Mouse (Mus musculus) spleen, adult 18-20 months (tissue): ENCODE measurements around the gene Myt1l.

ENCODE experiments used
- DNase-seq, 2 experiments: peaks; one replicate each; pipeline ENCODE4 v3.0.0; 2022; ENCODE audit warnings: mixed read lengths in 2 of 2

Myt1l gene

DNA sequence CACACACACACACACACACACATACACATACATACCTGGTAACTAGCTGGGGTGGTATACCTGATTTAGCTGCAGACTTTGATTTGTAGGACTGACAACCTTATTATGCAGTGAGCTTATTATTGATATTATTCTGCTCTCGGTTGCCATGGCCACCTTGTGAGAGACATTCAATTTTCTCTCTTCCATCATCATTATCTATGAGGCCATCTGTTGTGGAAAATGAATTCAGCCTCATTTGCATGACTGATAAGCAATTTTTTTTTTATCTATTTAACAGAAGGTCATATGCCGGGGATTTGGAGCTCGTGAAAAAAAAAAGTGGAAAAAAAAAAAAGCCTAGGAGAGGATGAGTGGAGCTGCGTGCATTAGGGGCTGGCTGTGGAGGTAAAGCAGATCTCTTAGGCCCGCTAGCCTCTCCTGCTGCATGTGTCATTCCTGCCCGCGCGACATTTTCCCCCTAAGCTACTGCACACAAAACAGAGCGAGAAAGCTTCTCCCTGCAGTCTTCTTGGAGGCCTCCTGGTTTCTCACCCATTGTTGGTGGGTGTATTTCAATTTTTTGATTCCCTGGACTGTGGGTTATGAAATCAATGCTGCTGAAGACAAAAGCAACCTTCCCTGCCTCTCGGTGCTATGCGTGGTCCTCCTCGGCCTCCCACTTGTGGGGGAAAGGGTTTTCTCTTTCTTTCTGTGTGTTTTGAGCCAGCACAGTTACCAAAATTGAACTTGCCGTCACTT is at the start of gene Myt1l:
Myt1l (plus strand) TSS at position 354 of the 741 bp plus-strand sequence.
- DNase-seq = no peak

DNA sequence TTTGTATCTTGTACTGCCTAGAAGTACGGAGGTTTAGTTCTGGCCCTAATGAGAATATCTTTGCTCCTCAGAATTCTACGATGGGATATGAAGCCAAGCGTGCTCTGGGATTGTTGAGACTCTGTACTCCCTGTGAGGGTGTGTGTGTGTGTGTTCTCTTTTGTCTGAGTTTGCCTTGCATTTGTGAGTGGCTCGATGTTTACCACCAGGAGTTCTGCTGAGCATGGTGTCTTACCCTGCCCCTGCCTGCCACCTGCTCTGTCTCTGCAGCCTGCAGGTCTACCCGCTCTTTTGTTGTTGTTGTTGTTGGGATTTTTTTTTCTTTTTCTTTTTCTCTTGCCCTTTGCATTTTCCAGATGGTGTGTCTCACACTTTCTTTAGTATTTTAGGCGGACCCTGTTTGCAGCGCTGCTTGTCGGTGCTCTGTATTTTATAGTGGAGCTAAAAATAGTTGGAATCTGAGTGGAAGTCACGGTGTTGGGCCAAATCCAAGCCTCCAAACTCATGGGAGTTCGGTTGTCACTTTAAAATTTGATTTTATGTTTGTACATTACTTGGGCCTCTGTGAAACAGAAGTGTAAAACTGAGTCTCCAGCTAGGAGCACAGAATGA is 41.7 kb upstream of the Myt1l start:
- DNase-seq = no peak

GRCm38 (mm10) chr12:29526236-29526644 is 1.9 kb upstream of the Myt1l start:
- no peak for DNase-seq

DNA sequence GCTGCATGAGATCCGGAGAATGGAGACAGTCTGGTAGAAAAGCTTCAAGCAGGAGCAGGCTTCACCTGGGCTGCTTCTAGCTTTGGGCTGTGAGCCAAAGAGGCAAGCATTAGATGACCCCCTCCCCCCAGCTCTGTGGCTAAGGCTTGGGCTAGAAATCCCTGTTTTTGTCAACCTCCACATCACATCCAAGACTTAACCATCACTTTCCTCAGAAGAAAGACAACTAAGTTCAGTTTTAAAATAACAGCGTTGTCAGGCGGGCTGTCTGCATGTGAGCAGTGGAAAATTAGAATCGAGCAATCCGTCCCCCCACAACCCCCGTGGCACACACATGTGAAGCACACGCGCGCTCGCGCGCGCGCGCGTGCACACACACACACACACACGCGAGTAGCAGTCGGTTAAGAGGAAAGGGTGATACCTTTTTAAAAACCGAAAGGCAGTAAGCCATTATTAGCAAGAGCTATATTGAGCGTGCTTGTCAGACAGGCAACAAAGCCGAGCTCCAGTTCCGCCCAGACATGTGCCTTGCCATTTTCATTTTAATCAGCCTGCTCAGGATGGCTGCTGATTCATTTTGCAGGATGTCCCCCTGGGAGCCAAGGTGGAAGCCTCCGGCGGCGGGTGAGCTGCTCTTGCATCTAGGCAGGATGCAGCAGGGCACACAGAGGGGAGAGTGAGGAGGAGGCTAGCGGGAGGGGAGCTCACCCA is 979 bp upstream of the Myt1l start:
- no peak for DNase-seq

GRCm38 (mm10) chr12:29530241-29530725 is 2.1 kb downstream of the Myt1l start:
- no peak for DNase-seq

DNA sequence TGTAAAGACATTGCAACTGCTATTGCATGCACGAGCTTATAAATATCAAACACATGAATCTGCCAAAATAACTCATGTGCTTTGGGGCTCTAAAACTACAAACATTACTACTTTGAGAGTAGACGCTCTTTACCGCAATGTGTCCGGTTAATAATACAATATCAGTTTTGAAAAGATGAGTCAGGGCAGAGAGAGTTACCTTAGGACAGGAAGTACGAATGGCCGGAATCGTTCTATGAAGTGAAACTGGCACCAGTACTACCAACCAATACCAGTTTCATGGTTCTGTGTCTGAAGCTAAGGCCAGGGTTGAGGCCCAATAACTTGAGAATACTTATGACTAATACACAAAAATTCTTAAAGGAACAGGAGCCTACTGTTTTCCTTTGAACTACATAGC is 2.6 kb downstream of the Myt1l start:
- DNase-seq = no peak

- DNase-seq = no peak
These were observed 5.1 kb downstream of the Myt1l start for GRCm38 (mm10) chr12:29533071-29533876.

DNA sequence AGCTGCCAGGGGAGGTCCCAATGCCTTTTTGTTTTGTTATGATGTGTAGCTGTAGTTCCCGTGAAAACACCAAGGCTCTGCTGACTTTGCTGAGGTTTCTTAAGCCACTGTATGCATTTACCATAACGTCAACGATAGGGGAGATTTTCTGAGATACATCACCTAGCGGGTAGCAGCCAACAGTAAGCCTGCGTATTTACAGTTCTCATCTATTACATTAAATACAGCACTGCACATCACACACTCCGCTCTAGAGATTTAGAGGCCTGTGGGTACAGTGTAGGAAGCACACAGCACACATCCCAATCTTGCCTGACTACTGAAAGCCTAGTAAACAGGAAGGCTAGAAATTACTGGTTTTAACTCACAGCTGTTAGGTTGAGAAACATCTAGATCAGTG is 6.1 kb downstream of the Myt1l start:
- no peak for DNase-seq

DNA sequence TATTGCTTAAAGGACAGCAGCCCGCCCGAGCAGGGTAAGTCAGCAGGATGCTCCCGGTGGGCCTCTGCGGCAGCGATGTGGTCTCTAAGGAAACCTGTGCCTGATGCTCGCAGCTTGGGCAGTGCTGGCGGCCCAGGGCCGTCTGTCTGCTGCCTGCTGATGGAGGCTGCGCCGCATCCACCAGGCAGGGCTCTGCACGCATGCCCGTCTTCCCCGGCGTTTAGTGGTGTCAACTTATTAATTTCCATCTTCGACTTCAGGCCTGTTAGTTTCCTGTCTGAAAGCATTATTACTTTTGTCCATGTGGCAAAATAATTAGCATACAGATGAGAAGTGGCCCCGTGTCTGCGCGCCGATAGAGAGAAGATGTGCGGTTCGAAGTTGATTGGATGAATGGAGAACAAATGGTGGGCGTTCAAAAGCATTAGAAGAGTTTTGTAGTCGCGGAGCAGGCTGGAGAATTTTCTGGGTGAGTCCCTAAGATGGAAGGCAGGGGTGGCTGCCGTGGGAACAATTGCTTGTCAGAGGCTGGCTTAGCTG is 6.6 kb downstream of the Myt1l start:
- no peak for DNase-seq

GRCm38 (mm10) chr12:29537916-29538315 is 9.7 kb downstream of the Myt1l start:
- DNase-seq = no peak

DNA sequence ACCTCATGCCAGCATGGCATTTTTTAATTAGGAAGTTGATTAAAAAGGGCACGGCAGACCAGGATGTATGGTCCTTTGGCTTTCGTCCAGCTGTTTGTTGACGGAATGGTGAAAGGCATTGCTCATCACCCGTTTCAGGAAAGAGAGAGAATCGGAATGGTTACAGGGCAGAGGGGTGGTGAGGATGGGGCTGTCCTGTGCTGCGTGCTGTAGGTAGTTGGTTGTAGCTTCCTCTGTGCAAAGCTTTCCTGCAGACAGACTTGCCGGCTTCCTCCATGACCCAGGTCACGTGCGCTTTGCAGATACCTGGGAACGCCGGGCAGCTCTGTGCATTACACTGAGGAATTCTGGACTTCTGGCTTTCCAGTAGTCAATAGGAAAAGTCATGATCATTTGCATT is 10.3 kb downstream of the Myt1l start:
- DNase-seq = no peak

- DNase-seq = no peak
These were observed 10.9 kb downstream of the Myt1l start for GRCm38 (mm10) chr12:29539106-29539505.

- DNase-seq = no peak
These were observed 12.6 kb downstream of the Myt1l start for GRCm38 (mm10) chr12:29540741-29541140.

DNA sequence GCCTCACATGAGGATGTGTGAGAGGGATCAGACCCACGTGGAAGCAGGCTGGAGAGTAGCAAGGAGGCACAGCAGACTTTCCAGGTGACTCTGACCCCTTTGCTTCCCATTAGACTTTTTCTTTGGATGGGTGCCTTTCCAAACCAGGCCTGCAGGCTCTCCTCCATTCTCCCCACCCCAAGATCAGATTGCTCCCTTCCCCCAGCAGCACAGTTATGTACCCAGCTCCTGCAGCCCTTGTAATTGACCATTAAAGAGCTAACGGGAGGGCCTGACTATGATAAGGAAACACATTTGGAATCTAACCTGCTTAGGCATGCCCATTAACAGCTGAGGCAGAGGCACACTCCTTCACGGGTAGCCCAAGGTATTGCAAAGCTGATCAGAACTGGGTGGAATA is 17.9 kb downstream of the Myt1l start:
- DNase-seq = no peak

GRCm38 (mm10) chr12:29547112-29547511 is 18.9 kb downstream of the Myt1l start:
- no peak for DNase-seq

DNA sequence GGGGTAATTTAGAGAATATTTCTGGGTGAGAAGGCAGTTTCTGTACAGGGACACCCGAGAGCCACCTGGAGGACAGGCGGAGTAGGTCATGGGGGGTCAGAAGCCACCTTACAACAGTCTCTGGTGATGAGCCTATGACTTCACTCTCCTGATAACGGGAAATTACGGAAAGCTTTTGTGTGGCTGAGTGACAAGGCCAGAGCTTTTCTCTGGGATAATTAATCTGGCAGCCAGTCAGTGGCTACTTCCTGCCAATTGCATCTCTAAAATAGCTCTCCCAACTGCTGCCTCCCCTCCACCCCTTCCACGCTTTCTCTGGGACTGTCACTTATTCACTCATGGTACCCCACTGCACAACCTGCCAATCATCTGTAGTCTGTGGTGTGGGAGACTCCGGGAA is 19.6 kb downstream of the Myt1l start:
- no peak for DNase-seq

- DNase-seq = no peak
These were observed 25.0 kb downstream of the Myt1l start for GRCm38 (mm10) chr12:29553138-29553537.

GRCm38 (mm10) chr12:29555718-29556117 is 27.5 kb downstream of the Myt1l start:
- DNase-seq = no peak

DNA sequence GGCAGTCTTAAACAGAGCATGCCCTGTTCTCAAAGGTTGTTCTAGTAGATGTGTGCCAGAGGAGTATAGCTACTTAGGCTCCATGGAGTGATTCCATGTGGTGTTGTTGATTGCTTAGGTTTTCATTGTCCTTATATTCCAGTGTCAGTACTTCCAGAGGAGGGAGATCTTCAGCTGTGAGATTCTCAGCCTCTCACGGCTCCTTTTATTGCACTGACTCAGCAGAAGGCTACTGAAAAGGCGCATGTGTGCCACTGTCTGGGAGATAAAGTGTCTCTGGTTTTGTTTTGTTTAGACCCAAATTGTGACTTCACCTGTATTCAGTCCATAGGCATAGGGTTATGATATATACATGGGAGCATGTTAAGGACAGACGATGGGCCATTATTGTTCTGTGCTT is 28.2 kb downstream of the Myt1l start:
- DNase-seq = no peak

- no peak for DNase-seq
These were observed 28.7 kb downstream of the Myt1l start for GRCm38 (mm10) chr12:29556901-29557300.

DNA sequence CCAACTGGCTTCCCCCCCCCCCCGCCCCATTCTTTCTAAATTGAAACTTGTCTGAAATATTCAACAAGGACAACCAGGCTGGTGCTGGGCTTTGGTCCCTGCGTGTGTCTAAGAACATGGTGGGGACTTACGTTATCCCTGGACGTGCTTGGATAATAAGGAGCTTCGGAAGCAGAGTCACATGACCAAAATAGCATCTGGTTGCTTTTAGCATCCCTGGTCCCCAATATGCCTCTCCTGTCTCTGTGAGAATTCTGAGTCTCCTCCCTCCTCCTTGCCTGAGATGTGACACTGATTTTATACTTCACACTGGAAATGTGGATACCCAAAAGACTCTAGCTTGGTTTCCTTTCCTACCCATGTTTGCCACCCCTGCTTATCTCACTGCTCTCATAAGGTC is 31.6 kb downstream of the Myt1l start:
- DNase-seq = no peak

- DNase-seq = no peak
These were observed 33.0 kb downstream of the Myt1l start for GRCm38 (mm10) chr12:29561222-29561621.

DNA sequence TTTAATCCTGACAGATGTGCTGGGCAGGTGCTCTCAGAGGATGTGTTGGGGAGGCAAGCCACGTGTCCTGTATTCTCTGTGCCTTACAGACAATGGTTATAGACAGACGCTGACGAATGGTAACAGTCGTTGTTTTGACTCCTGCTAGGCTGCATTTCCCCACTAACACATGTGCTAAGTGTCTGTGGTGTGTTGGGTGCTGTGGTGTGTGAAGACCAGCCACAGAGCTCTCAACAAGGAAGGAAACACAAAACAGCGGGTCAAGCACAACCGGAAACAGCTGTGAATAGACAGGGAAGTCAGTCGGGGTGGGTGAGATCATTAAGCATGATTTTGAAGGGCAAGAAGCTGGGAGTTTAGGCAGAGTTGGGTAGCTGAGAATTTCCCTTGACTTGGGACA is 41.1 kb downstream of the Myt1l start:
- no peak for DNase-seq
